Mouse (Mus musculus) erythroblast, embryonic 14.5 days (primary cell): Measurements from ENCODE around the gene Castor1.

Experiments
- GATA1 ChIP-seq: IDR thresholded peaks from 2 replicates; pipeline ENCODE4 v1.6.1; 2012; ENCODE audit warnings: low read length, inconsistent platforms, mixed read lengths
- TAL1 ChIP-seq: IDR thresholded peaks from 3 replicates; pipeline ENCODE4 v1.6.1; 2012; ENCODE audit warnings: low read length, inconsistent platforms, mixed read lengths

DNA sequence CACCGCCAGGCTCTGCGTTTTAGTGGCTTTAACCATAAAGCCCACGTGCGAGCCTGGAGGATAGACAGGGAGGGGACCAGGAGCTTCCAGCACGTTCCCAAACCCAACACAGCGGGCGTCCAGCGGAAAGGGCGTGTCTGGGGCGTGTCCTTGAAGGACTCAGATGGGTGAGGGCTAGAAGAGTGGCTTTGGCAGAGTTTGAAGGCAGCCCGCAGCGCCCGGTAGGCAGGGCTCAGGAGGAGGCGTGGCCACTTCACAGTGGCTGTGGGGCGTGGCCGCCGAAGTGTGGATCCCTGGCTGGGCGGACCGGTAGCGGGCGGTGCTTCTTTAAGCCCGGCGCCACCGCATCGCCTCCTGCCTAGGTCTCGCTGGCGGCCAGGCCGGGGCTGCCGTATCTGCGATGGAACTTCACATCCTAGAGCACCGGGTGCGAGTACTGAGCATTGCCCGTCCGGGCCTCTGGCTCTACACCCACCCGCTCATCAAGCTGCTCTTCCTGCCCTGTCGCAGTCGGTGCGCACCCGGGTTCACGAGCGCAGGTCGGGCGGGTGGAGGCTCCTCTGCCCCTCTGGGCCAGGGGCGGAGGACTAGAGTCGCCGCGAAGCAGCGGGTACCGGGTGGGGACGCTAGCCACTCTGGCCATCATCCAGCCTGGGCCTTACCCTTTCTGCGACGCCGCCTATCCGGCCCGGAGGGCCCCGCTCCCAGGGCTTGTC, at the start of gene Castor1:
- TF ChIP-seq GATA1: no peak
- no peak for TF ChIP-seq TAL1
